In genomic region chr17:84788376-84789125, GRCm38 (mm10) we compare ENCODE assay signal across 10 mouse cellular contexts. TPM values are rescaled to one million over a fixed set of nuclear protein-coding genes. Genes with fewer than 3 reads are reported as not detected.
A peak's percentile ranks its signal among the peaks of the same experiment; 100 is the strongest.
DNase-seq lines count a peak whose midpoint lies in the region; ATAC-seq and TF ChIP-seq lines count a peak whose summit lies in the region.
"Had no signal": no experiment of that assay in that cellular context is flagged by ENCODE, and none has a peak within 500 bp of the region (broad histone marks: within the 10 kb centered on the region; RNA-seq: fewer than 3 reads in every experiment).

No protein-coding gene starts in this region.

- H3K27ac ChIP-seq in midbrain, embryonic 10.5 days (replicated peaks) = no peak overlapping the region
- no peak overlapping the region for H3K27ac ChIP-seq in midbrain, embryonic 14.5 days (replicated peaks; ENCODE audit: low read depth, low read length)
- no peak overlapping the region for H3K27ac ChIP-seq in kidney, embryonic 15.5 days

- no peak overlapping the region for H3K9ac ChIP-seq in midbrain, embryonic 14.5 days (replicated peaks; ENCODE audit: low read length)
- no peak overlapping the region for H3K9ac ChIP-seq in kidney, embryonic 15.5 days

- peaks cover 26% of the 10 kb centered on the region for H3K4me1 ChIP-seq in midbrain, embryonic 10.5 days
- H3K4me1 ChIP-seq in midbrain, embryonic 14.5 days (ENCODE audit: control insufficient read depth, insufficient read depth, low read length) = peaks cover 17% of the 10 kb centered on the region
- peaks cover 21% of the 10 kb centered on the region for H3K4me1 ChIP-seq in kidney, embryonic 15.5 days

- H3K4me3 ChIP-seq in midbrain, embryonic 10.5 days = peak overlapping the region; percentile 99; the same call in 1 of the 2 replicates
- H3K4me3 ChIP-seq in midbrain, embryonic 14.5 days (replicated peaks; ENCODE audit: low read depth, low read length) = no peak overlapping the region
- H3K4me3 ChIP-seq in kidney, embryonic 15.5 days (replicated peaks) = peak overlapping the region; percentile 91; the same call in 1 of the 2 replicates
- H3K4me3 ChIP-seq in myocyte = peak overlapping the region; percentile 86

- H3K36me3 ChIP-seq in midbrain, embryonic 10.5 days = peaks cover 15% of the 10 kb centered on the region
- peaks cover 8% of the 10 kb centered on the region; the same call in 1 of the 2 replicates for H3K36me3 ChIP-seq in midbrain, embryonic 14.5 days (ENCODE audit: control insufficient read depth, insufficient read depth, low read length)
- 0 out of 2 replicates have a peak, but pooled peaks cover 20% of the 10 kb centered on the region for H3K36me3 ChIP-seq in kidney, embryonic 15.5 days
- no peaks in the 10 kb centered on the region for H3K36me3 ChIP-seq in myocyte (ENCODE audit: control insufficient read depth, insufficient read depth)

- peaks cover 68% of the 10 kb centered on the region for H3K79me2 ChIP-seq in myocyte (ENCODE audit: control insufficient read depth, insufficient read depth)

- 92% methylated on average over 20 of the region's 20 CpGs for WGBS in midbrain, embryonic 10.5 days
- 93% methylated on average over 20 of the region's 20 CpGs for WGBS in midbrain, embryonic 14.5 days
- WGBS in kidney, embryonic 15.5 days = 89% methylated on average over 20 of the region's 20 CpGs

- no peak for ATAC-seq in midbrain, embryonic 14.5 days (ENCODE audit: low FRiP score, low TSS enrichment)
- ATAC-seq in kidney, embryonic 15.5 days (replicated peaks; ENCODE audit: low FRiP score) = no peak

- no peak overlapping the region for H3K4me2 ChIP-seq in midbrain, embryonic 14.5 days (ENCODE audit: low read length)
- peak overlapping the region; percentile 76 for H3K4me2 ChIP-seq in kidney, embryonic 15.5 days
- H3K4me2 ChIP-seq in myocyte (ENCODE audit: low read depth) = peak overlapping the region; percentile 95

- peak; percentile 80 for DNase-seq in heart, adult 11 months
- no peak for DNase-seq in heart, adult 9 months (ENCODE audit: low spot score in 2 of 2)
- DNase-seq in midbrain, embryonic 10.5 days (ENCODE audit: low spot score) = no peak
- DNase-seq in midbrain, embryonic 14.5 days = no peak
- DNase-seq in urinary bladder, adult 2 months (ENCODE audit: low spot score) = no peak
- no peak for DNase-seq in spleen, adult 18-20 months
- DNase-seq: adrenal gland, postnatal 10 days; cerebellum, adult 11-12 months had no signal

- no peaks in the 10 kb centered on the region for H3K9me3 ChIP-seq in midbrain, embryonic 10.5 days (replicated peaks)
- H3K9me3 ChIP-seq in midbrain, embryonic 14.5 days (ENCODE audit: control insufficient read depth, low read length) = no peaks in the 10 kb centered on the region
- H3K9me3 ChIP-seq in kidney, embryonic 15.5 days (replicated peaks) = no peaks in the 10 kb centered on the region

- no peak overlapping the region for H3ac ChIP-seq in myocyte (ENCODE audit: control insufficient read depth, insufficient read length)

- no peaks in the 10 kb centered on the region for H3K27me3 ChIP-seq in midbrain, embryonic 10.5 days (ENCODE audit: low read depth, poor library complexity, severe bottlenecking)
- H3K27me3 ChIP-seq in midbrain, embryonic 14.5 days (ENCODE audit: control insufficient read depth, insufficient read depth, low read length) = no peaks in the 10 kb centered on the region
- no peaks in the 10 kb centered on the region for H3K27me3 ChIP-seq in kidney, embryonic 15.5 days
- H3K27me3 ChIP-seq in myocyte (ENCODE audit: control insufficient read depth, insufficient read depth, insufficient read length) = no peaks in the 10 kb centered on the region

- TF ChIP-seq POLR2A in myocyte (IDR thresholded peaks at IDR 0.05; ENCODE audit: insufficient read length, low read depth) = no peak

TF ChIP-seq in myocyte, 11 proteins besides CTCF, POLR2A, EP300 and RAD21:
- TF ChIP-seq SRF (IDR thresholded peaks at IDR 0.05; ENCODE audit: control insufficient read depth, insufficient read length, low read depth) (no peak), REST (IDR thresholded peaks at IDR 0.05; ENCODE audit: insufficient read depth, insufficient read length) (no peak), USF1 (IDR thresholded peaks at IDR 0.05; ENCODE audit: low read depth) (no peak), CEBPB (IDR thresholded peaks at IDR 0.05; ENCODE audit: insufficient read depth, poor library complexity, severe bottlenecking) (no peak), POLR2AphosphoS2 (IDR thresholded peaks at IDR 0.05; ENCODE audit: insufficient read length, low read depth) (no peak), TCF3 (IDR thresholded peaks at IDR 0.05; ENCODE audit: insufficient read length, low read depth) (no peak), MYOG (IDR thresholded peaks at IDR 0.05; ENCODE audit: control insufficient read depth in 1 of 3, insufficient read depth in 1 of 3, insufficient read length in 2 of 3, low read depth in 2 of 3) (no peak), MAX (IDR thresholded peaks at IDR 0.05; ENCODE audit: low read depth) (no peak), E2F4 (IDR thresholded peaks at IDR 0.05; ENCODE audit: insufficient read depth) (no peak), TCF12 (IDR thresholded peaks at IDR 0.05; ENCODE audit: insufficient read depth, poor library complexity, severe bottlenecking) (no peak), MYOD1 (IDR thresholded peaks at IDR 0.05; ENCODE audit: control insufficient read depth in 1 of 3, insufficient read length in 2 of 3, low read depth in 2 of 3) (no peak)

RNA-seq across cellular contexts. Expression of gene Lrpprc, which starts 2.0 kb away (rescaled TPM):
- polyA plus RNA-seq in midbrain, embryonic 10.5 days (2016; fragmentation: Nextera tagmentation; extraction: Ambion mirVana) = 49.4 and 50.4 TPM in 2 replicates
- 36.4 and 51.4 TPM in 2 replicates for polyA plus RNA-seq in midbrain, embryonic 14.5 days (2014; fragmentation: Nextera tagmentation; extraction: Ambion mirVana)
- 51.7 and 56.6 TPM in 2 replicates for polyA plus RNA-seq in kidney, embryonic 15.5 days (2015; fragmentation: Nextera tagmentation; extraction: Ambion mirVana)
- 23.3 TPM for polyA plus RNA-seq in myocyte (2012; fragmentation: generic; extraction: Trizol)
- polyA plus RNA-seq in urinary bladder, adult 2 months (2012; rRNA removed) = 24.7 and 35.5 TPM in 2 replicates
